Mouse (Mus musculus): Measurements from ENCODE around the gene Gstt3. TPM values are rescaled to one million over a fixed set of nuclear protein-coding genes. Genes with fewer than 3 reads are reported as not detected.
A peak's percentile ranks its signal among the peaks of the same experiment; 100 is the strongest.

Gstt3 gene
- polyA plus RNA-seq, 1 experiment from 2014 or later, result 28.7 TPM

- DNase-seq (ENCODE audit: low spot score) (peak; percentile 51), ATAC-seq (replicated peaks; ENCODE audit: low FRiP score, low TSS enrichment, low read depth) (peak; percentile 71; the same call in 1 of the 2 replicates)
- WGBS, result 76% methylated on average over 5 of the region's 5 CpGs
- Histone ChIP-seq H3K4me3 (ENCODE audit: low read depth, low read length) (no peak overlapping the region), H3K4me2 (ENCODE audit: low read length) (no peak overlapping the region), H3K4me1 (replicated peaks; ENCODE audit: control insufficient read depth, insufficient read depth, low read length) (peaks cover 5% of the 10 kb centered on the region), H3K36me3 (ENCODE audit: control insufficient read depth, insufficient read depth, low read length) (no peaks in the 10 kb centered on the region), H3K27me3 (replicated peaks; ENCODE audit: control insufficient read depth, insufficient read depth, low read length) (no peaks in the 10 kb centered on the region), H3K27ac (ENCODE audit: low read depth) (no peak overlapping the region), H3K9me3 (ENCODE audit: control insufficient read depth, low read length) (no peaks in the 10 kb centered on the region), H3K9ac (ENCODE audit: low read length) (no peak overlapping the region)
Measured at GRCm38 (mm10) chr10:75789841-75790240, 8.6 kb upstream of the Gstt3 start.

- ATAC-seq (replicated peaks; ENCODE audit: low FRiP score, low TSS enrichment, low read depth), result 0 out of 2 replicates have a peak, but pooled peaks have one; percentile 36
- DNase-seq (ENCODE audit: low spot score), result peak; percentile 50
- no peaks in the 10 kb centered on the region for H3K9me3 ChIP-seq (ENCODE audit: control insufficient read depth, low read length)
- no peak overlapping the region for H3K4me2 ChIP-seq (ENCODE audit: low read length)
- no peak overlapping the region for H3K4me3 ChIP-seq (ENCODE audit: low read depth, low read length)
- no peaks in the 10 kb centered on the region for H3K4me1 ChIP-seq (replicated peaks; ENCODE audit: control insufficient read depth, insufficient read depth, low read length)
- H3K27me3 ChIP-seq (replicated peaks; ENCODE audit: control insufficient read depth, insufficient read depth, low read length), result no peaks in the 10 kb centered on the region
- no peak overlapping the region for H3K27ac ChIP-seq (ENCODE audit: low read depth)
- H3K9ac ChIP-seq (ENCODE audit: low read length), result no peak overlapping the region
- no peaks in the 10 kb centered on the region for H3K36me3 ChIP-seq (ENCODE audit: control insufficient read depth, insufficient read depth, low read length)
- WGBS, result 79% methylated on average over 6 of the region's 6 CpGs
Measured at GRCm38 (mm10) chr10:75789081-75789735, 8.0 kb upstream of the Gstt3 start.

GRCm38 (mm10) chr10:75788277-75788676 is 7.1 kb upstream of the Gstt3 start:
- no peaks in the 10 kb centered on the region for H3K9me3 ChIP-seq (ENCODE audit: control insufficient read depth, low read length)
- H3K4me2 ChIP-seq (ENCODE audit: low read length), result no peak overlapping the region
- no peak for ATAC-seq (replicated peaks; ENCODE audit: low FRiP score, low TSS enrichment, low read depth)
- H3K36me3 ChIP-seq (ENCODE audit: control insufficient read depth, insufficient read depth, low read length), result no peaks in the 10 kb centered on the region
- H3K9ac ChIP-seq (ENCODE audit: low read length), result no peak overlapping the region
- no peak overlapping the region for H3K27ac ChIP-seq (ENCODE audit: low read depth)
- DNase-seq (ENCODE audit: low spot score), result peak; percentile 15
- no peak overlapping the region for H3K4me3 ChIP-seq (ENCODE audit: low read depth, low read length)
- WGBS, result 94% methylated on average over 8 of the region's 8 CpGs
- H3K4me1 ChIP-seq (replicated peaks; ENCODE audit: control insufficient read depth, insufficient read depth, low read length), result no peaks in the 10 kb centered on the region
- no peaks in the 10 kb centered on the region for H3K27me3 ChIP-seq (replicated peaks; ENCODE audit: control insufficient read depth, insufficient read depth, low read length)

DNA sequence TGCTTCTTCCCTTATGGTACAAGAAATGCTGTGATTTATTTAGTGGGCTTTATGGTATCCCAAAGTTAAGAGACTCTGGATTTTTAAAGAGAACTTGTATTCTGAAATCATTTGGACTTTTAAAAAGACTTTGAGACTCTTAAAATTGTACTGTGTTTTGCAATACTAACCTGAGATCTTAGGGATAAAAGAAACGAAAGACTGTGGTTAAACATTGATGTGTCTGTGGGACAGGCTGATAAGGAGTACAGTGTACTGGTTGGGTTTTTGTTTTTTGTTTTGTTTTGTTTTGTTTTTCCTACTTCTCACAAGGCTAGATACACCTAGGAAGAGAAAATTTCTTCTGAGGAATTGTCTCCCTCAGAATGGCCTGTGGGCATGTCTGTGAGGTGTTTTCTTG is 4.2 kb upstream of the Gstt3 start:
- Histone ChIP-seq H3K9me3 (ENCODE audit: control insufficient read depth, low read length) (no peaks in the 10 kb centered on the region), H3K36me3 (ENCODE audit: control insufficient read depth, insufficient read depth, low read length) (no peaks in the 10 kb centered on the region), H3K4me1 (replicated peaks; ENCODE audit: control insufficient read depth, insufficient read depth, low read length) (no peaks in the 10 kb centered on the region), H3K4me2 (ENCODE audit: low read length) (no peak overlapping the region), H3K9ac (ENCODE audit: low read length) (no peak overlapping the region), H3K4me3 (ENCODE audit: low read depth, low read length) (no peak overlapping the region), H3K27me3 (replicated peaks; ENCODE audit: control insufficient read depth, insufficient read depth, low read length) (no peaks in the 10 kb centered on the region), H3K27ac (ENCODE audit: low read depth) (no peak overlapping the region)
- 60% methylated on average over 1 of the region's 1 CpGs for WGBS
- DNase-seq (ENCODE audit: low spot score) (no peak), ATAC-seq (replicated peaks; ENCODE audit: low FRiP score, low TSS enrichment, low read depth) (no peak)

DNA sequence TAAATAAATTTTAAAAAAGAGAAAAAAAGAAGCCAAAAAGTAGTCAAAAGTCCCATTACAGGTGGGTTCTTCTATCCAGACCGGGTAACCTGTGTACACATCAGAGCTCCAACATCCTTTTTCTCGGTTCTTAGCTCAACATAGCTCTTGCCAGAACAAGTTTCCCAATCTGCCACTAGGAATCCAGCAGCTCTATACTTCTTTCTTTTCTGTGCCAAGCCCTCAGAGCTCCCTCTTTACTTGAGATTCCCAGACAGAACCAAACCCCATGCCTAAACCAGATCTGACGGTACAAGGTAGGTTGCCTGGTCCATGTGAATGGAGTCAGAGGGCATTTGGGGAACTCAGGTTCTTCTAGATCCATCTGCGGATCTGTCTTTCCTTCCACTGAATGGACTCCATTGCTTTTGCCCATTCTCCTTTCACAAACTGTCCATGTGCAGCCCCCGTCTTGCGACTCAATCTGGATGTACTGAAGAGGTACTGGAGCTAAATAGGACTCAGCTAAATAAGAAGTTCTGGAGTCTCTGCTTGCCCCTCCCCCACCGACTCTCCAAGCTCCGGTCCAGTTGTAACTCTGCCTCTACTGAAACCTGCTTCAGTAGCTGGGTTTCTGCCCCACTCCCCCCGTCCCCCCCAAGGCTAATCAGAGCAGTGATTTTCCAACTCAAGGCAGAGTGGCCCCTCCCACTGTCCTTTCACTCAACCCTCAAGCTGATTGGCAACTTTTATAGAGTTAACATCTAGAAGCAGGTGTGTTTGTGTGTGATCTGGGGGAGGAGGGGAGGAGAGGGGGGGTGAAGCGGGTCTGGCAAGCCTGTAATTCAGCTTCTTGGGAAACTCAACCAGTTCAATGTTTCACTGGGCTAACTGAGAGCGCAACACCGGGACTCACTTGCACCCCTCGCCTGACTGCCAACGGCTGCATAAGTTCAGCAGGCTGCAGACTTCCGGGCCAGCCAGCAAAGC is 1.7 kb downstream of the Gstt3 start:
- ATAC-seq (replicated peaks; ENCODE audit: low FRiP score, low TSS enrichment, low read depth) (no peak), DNase-seq (ENCODE audit: low spot score) (peak; percentile 58)
- WGBS, result 35% methylated on average over 15 of the region's 15 CpGs
- Histone ChIP-seq H3K4me2 (ENCODE audit: low read length) (peak overlapping the region; percentile 89), H3K4me1 (replicated peaks; ENCODE audit: control insufficient read depth, insufficient read depth, low read length) (no peaks in the 10 kb centered on the region), H3K4me3 (ENCODE audit: low read depth, low read length) (peak overlapping the region; percentile 44; the same call in 1 of the 2 replicates), H3K27me3 (replicated peaks; ENCODE audit: control insufficient read depth, insufficient read depth, low read length) (0 out of 2 replicates have a peak, but pooled peaks cover 3% of the 10 kb centered on the region), H3K27ac (ENCODE audit: low read depth) (no peak overlapping the region), H3K36me3 (ENCODE audit: control insufficient read depth, insufficient read depth, low read length) (no peaks in the 10 kb centered on the region), H3K9me3 (ENCODE audit: control insufficient read depth, low read length) (no peaks in the 10 kb centered on the region), H3K9ac (ENCODE audit: low read length) (no peak overlapping the region)

DNA sequence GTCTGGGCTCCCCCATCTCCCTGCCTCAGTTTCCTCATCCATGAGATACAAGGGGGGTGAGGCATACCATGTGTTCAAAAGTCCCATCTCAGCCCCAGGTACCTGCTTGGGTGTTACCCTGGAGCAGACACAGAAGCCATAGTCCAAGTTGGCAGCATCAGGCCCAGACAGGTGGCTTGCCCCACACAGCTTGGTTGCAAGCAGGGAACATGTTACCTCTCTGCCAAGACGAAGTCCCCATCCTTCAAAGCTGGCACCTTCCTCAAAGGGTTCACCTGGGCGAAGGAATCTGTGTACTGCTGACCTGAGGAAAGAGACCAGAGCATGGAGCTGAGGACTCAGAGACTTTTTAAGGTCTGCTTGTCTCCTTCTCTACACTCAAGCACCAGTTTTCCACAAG is 3.3 kb downstream of the Gstt3 start:
- 77% methylated on average over 2 of the region's 2 CpGs for WGBS
- Histone ChIP-seq H3K4me2 (ENCODE audit: low read length) (no peak overlapping the region), H3K36me3 (ENCODE audit: control insufficient read depth, insufficient read depth, low read length) (no peaks in the 10 kb centered on the region), H3K27ac (ENCODE audit: low read depth) (no peak overlapping the region), H3K9me3 (ENCODE audit: control insufficient read depth, low read length) (no peaks in the 10 kb centered on the region), H3K27me3 (replicated peaks; ENCODE audit: control insufficient read depth, insufficient read depth, low read length) (0 out of 2 replicates have a peak, but pooled peaks cover 3% of the 10 kb centered on the region), H3K4me1 (replicated peaks; ENCODE audit: control insufficient read depth, insufficient read depth, low read length) (no peaks in the 10 kb centered on the region), H3K4me3 (ENCODE audit: low read depth, low read length) (no peak overlapping the region), H3K9ac (ENCODE audit: low read length) (no peak overlapping the region)
- ATAC-seq (replicated peaks; ENCODE audit: low FRiP score, low TSS enrichment, low read depth) (no peak), DNase-seq (ENCODE audit: low spot score) (no peak)

DNA sequence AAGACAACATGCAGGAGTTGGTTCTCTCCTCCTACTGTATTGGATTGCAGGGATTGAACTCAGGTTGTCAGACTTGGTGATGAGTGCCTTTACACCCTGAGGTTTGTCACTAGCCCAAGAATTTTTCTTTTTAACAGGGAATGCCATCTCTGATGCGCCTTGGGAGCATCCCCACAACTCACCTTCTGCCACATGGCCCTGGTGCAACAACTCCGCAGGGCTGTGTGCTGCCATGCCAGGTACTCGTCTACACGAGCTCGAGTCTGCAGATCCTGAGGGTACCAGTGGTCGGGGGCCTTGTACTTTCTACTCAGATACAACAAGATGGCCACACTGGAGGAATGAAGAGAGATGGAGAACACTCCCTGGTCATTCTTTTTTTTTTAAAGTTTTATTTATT is 4.7 kb downstream of the Gstt3 start:
- ATAC-seq (replicated peaks; ENCODE audit: low FRiP score, low TSS enrichment, low read depth), result no peak
- Histone ChIP-seq H3K27ac (ENCODE audit: low read depth) (no peak overlapping the region), H3K27me3 (replicated peaks; ENCODE audit: control insufficient read depth, insufficient read depth, low read length) (0 out of 2 replicates have a peak, but pooled peaks cover 3% of the 10 kb centered on the region), H3K9ac (ENCODE audit: low read length) (no peak overlapping the region), H3K4me3 (ENCODE audit: low read depth, low read length) (no peak overlapping the region), H3K9me3 (ENCODE audit: control insufficient read depth, low read length) (no peaks in the 10 kb centered on the region), H3K4me1 (replicated peaks; ENCODE audit: control insufficient read depth, insufficient read depth, low read length) (peaks cover 5% of the 10 kb centered on the region; the same call in 1 of the 2 replicates), H3K4me2 (ENCODE audit: low read length) (no peak overlapping the region), H3K36me3 (ENCODE audit: control insufficient read depth, insufficient read depth, low read length) (no peaks in the 10 kb centered on the region)
- WGBS, result 89% methylated on average over 6 of the region's 6 CpGs
- no peak for DNase-seq (ENCODE audit: low spot score)

DNA sequence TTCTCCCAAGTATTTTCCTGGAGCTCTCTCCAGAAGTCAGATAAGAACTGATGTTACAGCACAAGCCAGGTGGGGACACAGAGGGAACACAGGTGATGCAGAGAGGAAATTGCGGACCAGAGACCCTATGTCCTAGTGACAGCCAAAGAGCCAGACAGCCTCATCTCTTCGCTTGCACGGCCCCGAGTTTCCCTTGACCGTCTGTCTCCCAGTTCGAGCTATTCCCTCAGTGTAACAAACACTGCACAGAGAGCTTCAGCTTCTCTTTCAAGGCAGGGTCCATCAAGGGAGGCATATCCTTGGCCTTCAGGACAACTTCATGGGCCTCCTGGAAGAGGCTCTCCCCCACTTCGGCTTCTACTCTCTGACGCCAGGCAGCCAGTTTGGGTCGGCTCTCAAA is 6.6 kb downstream of the Gstt3 start:
- no peaks in the 10 kb centered on the region for H3K9me3 ChIP-seq (ENCODE audit: control insufficient read depth, low read length)
- H3K27me3 ChIP-seq (replicated peaks; ENCODE audit: control insufficient read depth, insufficient read depth, low read length), result no peaks in the 10 kb centered on the region
- H3K4me1 ChIP-seq (replicated peaks; ENCODE audit: control insufficient read depth, insufficient read depth, low read length), result peaks cover 5% of the 10 kb centered on the region; the same call in 1 of the 2 replicates
- no peak overlapping the region for H3K4me2 ChIP-seq (ENCODE audit: low read length)
- no peaks in the 10 kb centered on the region for H3K36me3 ChIP-seq (ENCODE audit: control insufficient read depth, insufficient read depth, low read length)
- WGBS, result 88% methylated on average over 9 of the region's 9 CpGs
- DNase-seq (ENCODE audit: low spot score) (no peak), ATAC-seq (replicated peaks; ENCODE audit: low FRiP score, low TSS enrichment, low read depth) (no peak)
- no peak overlapping the region for H3K27ac ChIP-seq (ENCODE audit: low read depth)
- H3K9ac ChIP-seq (ENCODE audit: low read length), result no peak overlapping the region
- H3K4me3 ChIP-seq (ENCODE audit: low read depth, low read length), result no peak overlapping the region
